Comparison of ENCODE assay signal across 34 mouse cellular contexts in genomic region chr4:98910246-98910645, GRCm38 (mm10).
"Had no signal": no experiment of that assay in that cellular context is flagged by ENCODE, and none has a peak within 500 bp of the region (broad histone marks: within the 10 kb centered on the region; RNA-seq: fewer than 3 reads in every experiment).

No protein-coding gene starts in this region.

- H3K4me1 ChIP-seq: heart, embryonic 10.5 days; heart, embryonic 12.5 days; heart, embryonic 13.5 days; heart, embryonic 15.5 days; hindbrain, embryonic 10.5 days; hindbrain, embryonic 12.5 days; hindbrain, embryonic 13.5 days; hindbrain, embryonic 15.5 days; intestine, embryonic 15.5 days; kidney, embryonic 15.5 days had no signal

- H3K36me3 ChIP-seq: heart, embryonic 10.5 days; heart, embryonic 12.5 days; heart, embryonic 13.5 days; heart, embryonic 15.5 days; hindbrain, embryonic 10.5 days; hindbrain, embryonic 12.5 days; hindbrain, embryonic 13.5 days; hindbrain, embryonic 15.5 days; intestine, embryonic 15.5 days; kidney, embryonic 15.5 days had no signal

- H3K27ac ChIP-seq: heart, embryonic 10.5 days; heart, embryonic 13.5 days; heart, embryonic 15.5 days; hindbrain, embryonic 10.5 days; hindbrain, embryonic 12.5 days; hindbrain, embryonic 13.5 days; hindbrain, embryonic 14.5 days; hindbrain, embryonic 15.5 days; hindbrain, postnatal 0 days; intestine, embryonic 15.5 days; kidney, embryonic 15.5 days; kidney, postnatal 0 days; layer of hippocampus, adult 2 months had no signal

- H3K4me2 ChIP-seq: heart, embryonic 11.5 days; heart, embryonic 12.5 days; heart, embryonic 13.5 days; heart, embryonic 15.5 days; hindbrain, embryonic 12.5 days; hindbrain, embryonic 13.5 days; hindbrain, embryonic 14.5 days; hindbrain, embryonic 15.5 days; intestine, embryonic 15.5 days; kidney, embryonic 15.5 days had no signal

- H3K27me3 ChIP-seq: heart, embryonic 12.5 days; heart, embryonic 13.5 days; heart, embryonic 15.5 days; hindbrain, embryonic 12.5 days; hindbrain, embryonic 13.5 days; hindbrain, embryonic 15.5 days; intestine, embryonic 15.5 days; kidney, embryonic 15.5 days had no signal

- DNase-seq: heart, postnatal 10 days; heart, postnatal 36 days; heart, postnatal 4 days; kidney, adult 11 months; kidney, adult 18-20 months; kidney, adult 2 months; kidney, adult 8-10 months; kidney, adult 9 months; kidney, postnatal 10 days; kidney, postnatal 14 days; kidney, postnatal 25 days; kidney, postnatal 36 days; kidney, postnatal 4 days; layer of hippocampus, adult 9-11 months; layer of hippocampus, postnatal 36 days had no signal

- H3K4me3 ChIP-seq: heart, embryonic 10.5 days; heart, embryonic 12.5 days; heart, embryonic 13.5 days; heart, embryonic 15.5 days; hindbrain, embryonic 10.5 days; hindbrain, embryonic 12.5 days; hindbrain, embryonic 13.5 days; hindbrain, embryonic 15.5 days; intestine, embryonic 15.5 days; kidney, embryonic 15.5 days; layer of hippocampus, adult 2 months had no signal

- H3K9me3 ChIP-seq: heart, embryonic 10.5 days; heart, embryonic 13.5 days; heart, embryonic 15.5 days; hindbrain, embryonic 10.5 days; hindbrain, embryonic 12.5 days; hindbrain, embryonic 13.5 days; hindbrain, embryonic 15.5 days; intestine, embryonic 15.5 days; kidney, embryonic 15.5 days had no signal

- H3K9ac ChIP-seq: heart, embryonic 12.5 days; heart, embryonic 13.5 days; heart, embryonic 15.5 days; hindbrain, embryonic 12.5 days; hindbrain, embryonic 13.5 days; hindbrain, embryonic 14.5 days; hindbrain, embryonic 15.5 days; intestine, embryonic 15.5 days; kidney, embryonic 15.5 days had no signal

- ATAC-seq: hindbrain, embryonic 16.5 days; hindbrain, postnatal 0 days; inflammation-experienced regulatory T-cells, adult 6 months; intestine, embryonic 15.5 days; intestine, embryonic 16.5 days; intestine, postnatal 0 days had no signal
